Mouse (Mus musculus): ENCODE measurements around the gene Gpc3.
A peak's percentile ranks its signal among the peaks of the same experiment; 100 is the strongest.
"Not testable (repeated sequence)": the region's sequence is repeated elsewhere in the genome, so short reads cannot be mapped to it uniquely, and the experiment has no call there.

Gpc3 gene

GRCm38 (mm10) chrX:52277599-52277998 lies 336.2 kb downstream of the Gpc3 start:
- no peak for DNase-seq

- no peak for DNase-seq
Observed at GRCm38 (mm10) chrX:52273016-52273415, 340.7 kb downstream of the Gpc3 start.

- DNase-seq = no peak
Observed at GRCm38 (mm10) chrX:52261991-52262390, 351.8 kb downstream of the Gpc3 start.

GRCm38 (mm10) chrX:52261546-52261945 lies 352.2 kb downstream of the Gpc3 start:
- no peak for DNase-seq

GRCm38 (mm10) chrX:52259771-52260170 lies 354.0 kb downstream of the Gpc3 start:
- not testable (repeated sequence) for DNase-seq

- no peak for DNase-seq
Observed at GRCm38 (mm10) chrX:52254526-52254925, 359.2 kb downstream of the Gpc3 start.

- DNase-seq = no peak
Observed at GRCm38 (mm10) chrX:52245694-52246297, 368.0 kb downstream of the Gpc3 start.

- no peak for DNase-seq
Observed at GRCm38 (mm10) chrX:52237470-52237869, 376.3 kb downstream of the Gpc3 start.

GRCm38 (mm10) chrX:52231984-52232383 lies 381.8 kb downstream of the Gpc3 start:
- peak; percentile 24 for DNase-seq

GRCm38 (mm10) chrX:52230711-52231110 lies 383.0 kb downstream of the Gpc3 start:
- no peak for DNase-seq

Data from embryo, embryonic 11 days (tissue).